Comparison of ENCODE assay signal across 8 mouse cellular contexts in genomic region chr1:36244058-36244827, GRCm38 (mm10). TPM values are rescaled to one million over a fixed set of nuclear protein-coding genes. Genes with fewer than 3 reads are reported as not detected.
DNase-seq lines count a peak whose midpoint lies in the region; ATAC-seq and TF ChIP-seq lines count a peak whose summit lies in the region.

Uggt1 (minus strand) TSS chr1:36244720.

- peaks cover 7 to 8% of the 10 kb centered on the region in 2 experiments for H3K4me1 ChIP-seq in ES-E14 (ENCODE audit: control insufficient read depth in 2 of 2, insufficient read depth in 2 of 2, low read length in 2 of 2, poor library complexity in 1 of 2)
- H3K4me1 ChIP-seq in forebrain, embryonic 15.5 days: peaks cover 32% of the 10 kb centered on the region
- H3K4me1 ChIP-seq in lung, adult 2 months (ENCODE audit: control insufficient read depth, insufficient read depth, low read length): peaks cover 9% of the 10 kb centered on the region

- no peaks in the 10 kb centered on the region for H3K27me3 ChIP-seq in forebrain, embryonic 15.5 days

- peak within 1 kb of the TSS; percentile 92 for H3K9ac ChIP-seq in ES-E14 (ENCODE audit: insufficient read depth, low read depth, low read length, poor library complexity, severe bottlenecking)
- H3K9ac ChIP-seq in forebrain, embryonic 15.5 days (replicated peaks): peak within 1 kb of the TSS; percentile 86

- H3K4me3 ChIP-seq in ES-E14 (ENCODE audit: insufficient read depth in 1 of 2, low read depth in 1 of 2, low read length in 2 of 2, poor library complexity in 1 of 2, severe bottlenecking in 1 of 2): peak within 1 kb of the TSS; percentile 92 to 100
- H3K4me3 ChIP-seq in forebrain, embryonic 15.5 days: peak within 1 kb of the TSS; percentile 96
- H3K4me3 ChIP-seq in lung, adult 2 months (replicated peaks; ENCODE audit: extremely low read depth, low read depth, low read length): peak within 1 kb of the TSS; percentile 77

- no peak for TF ChIP-seq CTCF in lung, adult 2 months (IDR thresholded peaks at IDR 0.05; ENCODE audit: insufficient read depth, low read length)

- no peaks in the 10 kb centered on the region for H3K9me3 ChIP-seq in ES-E14 (ENCODE audit: control insufficient read depth, insufficient read depth, low read depth, low read length)
- no peaks in the 10 kb centered on the region for H3K9me3 ChIP-seq in forebrain, embryonic 15.5 days

- 0 out of 2 replicates have a peak within 1 kb of the TSS, but pooled peaks have one; percentile 2 for H3K27ac ChIP-seq in ES-E14 (ENCODE audit: insufficient read depth, low read depth, low read length, poor library complexity, severe bottlenecking)
- peak within 1 kb of the TSS; percentile 84 for H3K27ac ChIP-seq in forebrain, embryonic 15.5 days (replicated peaks)

- peak; percentile 58; the same call in 1 of the 2 replicates for TF ChIP-seq POLR2A in lung, adult 2 months (IDR thresholded peaks at IDR 0.05; ENCODE audit: borderline replicate concordance, extremely low read depth, low read depth, low read length)

- in situ Hi-C loops in ES-E14 (cut with MboI; ENCODE audit: low sequenced_read_pairs in 2 of 2, unreplicated experiment in 2 of 2): no loop called here

- peak; percentile 91 for DNase-seq in ES-E14 (ENCODE audit: low read depth, low spot score)
- peak; percentile 94 for DNase-seq in cerebellum, adult 11-12 months
- DNase-seq in heart, postnatal 25 days (ENCODE audit: low spot score): peak; percentile 88
- DNase-seq in layer of hippocampus, adult 18-20 months (ENCODE audit: low spot score in 2 of 2): peak; percentile 91 to 96
- peak; percentile 86 for DNase-seq in lung, adult 2 months
- peak; percentile 86 to 90 for DNase-seq in thymus, adult 18-20 months

- H3K4me2 ChIP-seq in forebrain, embryonic 15.5 days (replicated peaks): peak within 1 kb of the TSS; percentile 82

- H3K36me3 ChIP-seq in ES-E14 (ENCODE audit: control insufficient read depth, insufficient read depth, low read length, poor library complexity, severe bottlenecking): no peaks in the 10 kb centered on the region
- no peaks in the 10 kb centered on the region for H3K36me3 ChIP-seq in forebrain, embryonic 15.5 days

- peak; percentile 98 for ATAC-seq in forebrain, embryonic 15.5 days (replicated peaks)
- peak; percentile 97 for ATAC-seq in neutrophil, adult 5-6 weeks (ENCODE audit: extremely low read depth, insufficient number of reproducible peaks, low FRiP score, poor library complexity, severe bottlenecking)

- WGBS in forebrain, embryonic 15.5 days: 1% methylated on average over 49 of the region's 49 CpGs
- 1% methylated on average over 49 of the region's 49 CpGs for WGBS in lung, adult 2 months

- intact Hi-C loops in heart, postnatal 25 days (cut with DNase I): no loop called here

TF ChIP-seq in ES-E14, 5 proteins besides CTCF, POLR2A, EP300 and RAD21:
- TF ChIP-seq CHD2 (IDR thresholded peaks at IDR 0.05; ENCODE audit: low read depth, low read length) (no peak), HCFC1 (IDR thresholded peaks at IDR 0.05; ENCODE audit: borderline replicate concordance, insufficient read depth, low read length) (peak; percentile 72; the same call in 1 of the 2 replicates)

RNA-seq across cellular contexts. Expression of gene Uggt1, which starts in this region (rescaled TPM):
- 136 and 169 TPM in 2 replicates for total RNA-seq in ES-E14 (2012; rRNA removed)
- polyA plus RNA-seq in forebrain, embryonic 15.5 days (2015; fragmentation: Nextera tagmentation; extraction: Ambion mirVana): 54.7 and 55.4 TPM in 2 replicates
- 10 to 100 TPM; 26.8 to 29.5 TPM for total RNA-seq in heart, postnatal 25 days (2021)
- total RNA-seq in layer of hippocampus, adult 18-20 months (2021): 10 to 100 TPM; 33.6 to 39.2 TPM
- polyA plus RNA-seq in lung, adult 2 months (2012; rRNA removed): 12.0 and 18.0 TPM in 2 replicates
- total RNA-seq in neutrophil, adult 5-6 weeks (2017): 103 and 117 TPM in 2 replicates

Comparison
In these comparisons a context has a peak if more than half of its experiments do, and no peak if none do; other contexts are left out.
1. Peak in every context shown above with its lines: DNase-seq, ATAC-seq, H3K4me3 ChIP-seq and H3K27ac ChIP-seq.